16 mouse cellular contexts compared by ENCODE assay signal in the genomic region with DNA sequence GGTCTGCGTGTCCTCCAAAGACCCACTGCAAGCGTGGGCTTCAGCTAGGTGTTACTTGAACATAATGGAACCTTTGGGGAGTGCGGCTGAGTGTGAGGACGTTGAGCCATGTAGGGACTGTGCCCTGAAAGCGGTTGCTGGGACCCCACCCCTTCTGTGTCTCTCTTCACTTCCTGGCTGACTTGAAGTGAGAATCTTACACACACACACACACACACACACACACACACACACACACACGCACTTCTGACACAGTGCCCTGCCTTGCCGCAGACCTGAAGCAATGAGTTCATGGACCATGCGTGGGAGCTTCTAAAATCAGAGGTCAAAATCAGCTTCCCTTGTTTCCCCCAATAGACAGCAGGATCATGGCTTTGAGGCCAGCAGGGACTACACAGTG. TPM values are rescaled to one million over a fixed set of nuclear protein-coding genes. Genes with fewer than 3 reads are reported as not detected.
DNase-seq lines count a peak whose midpoint lies in the region; ATAC-seq and TF ChIP-seq lines count a peak whose summit lies in the region.
"Had no signal": no experiment of that assay in that cellular context is flagged by ENCODE, and none has a peak within 500 bp of the region (broad histone marks: within the 10 kb centered on the region; RNA-seq: fewer than 3 reads in every experiment).

No protein-coding gene starts in this region.

- H3K36me3 ChIP-seq in intestine, embryonic 15.5 days, result no peaks in the 10 kb centered on the region
- H3K36me3 ChIP-seq in intestine, postnatal 0 days (ENCODE audit: control insufficient read depth, insufficient read depth), result no peaks in the 10 kb centered on the region
- no peaks in the 10 kb centered on the region for H3K36me3 ChIP-seq in intestine, embryonic 16.5 days (ENCODE audit: control insufficient read depth, insufficient read depth, low read length)
- H3K36me3 ChIP-seq in forebrain, embryonic 14.5 days (ENCODE audit: control insufficient read depth, insufficient read depth, low read length), result no peaks in the 10 kb centered on the region
- H3K36me3 ChIP-seq: heart, embryonic 15.5 days; limb, embryonic 13.5 days had no signal

- no peaks in the 10 kb centered on the region for H3K27me3 ChIP-seq in intestine, embryonic 15.5 days (replicated peaks)
- H3K27me3 ChIP-seq in intestine, postnatal 0 days (replicated peaks; ENCODE audit: control insufficient read depth, insufficient read depth, low read length), result no peaks in the 10 kb centered on the region
- H3K27me3 ChIP-seq in intestine, embryonic 16.5 days (replicated peaks; ENCODE audit: control insufficient read depth, insufficient read depth, low read length), result no peaks in the 10 kb centered on the region
- H3K27me3 ChIP-seq in forebrain, embryonic 14.5 days (replicated peaks; ENCODE audit: control insufficient read depth, insufficient read depth, low read length), result no peaks in the 10 kb centered on the region
- H3K27me3 ChIP-seq: heart, embryonic 15.5 days; limb, embryonic 13.5 days; megakaryocyte, embryonic 14.5 days had no signal

- DNase-seq in CD4-positive, CD25-positive, alpha-beta regulatory T cell, adult 2 months (ENCODE audit: low read depth, low spot score), result peak; percentile 83
- DNase-seq in thymus, postnatal 10 days (ENCODE audit: low spot score in 2 of 2), result peak; percentile 44 to 52
- DNase-seq in left cerebral cortex, adult 9 months (ENCODE audit: low spot score in 2 of 2), result no peak
- DNase-seq in heart, adult 11 months, result no peak
- DNase-seq in forebrain, embryonic 14.5 days (ENCODE audit: low spot score), result no peak
- DNase-seq: cerebellum, adult 9-11 months; kidney, adult 18-20 months; kidney, postnatal 4 days; right cerebral cortex, postnatal 14 days had no signal

- ATAC-seq in intestine, embryonic 15.5 days, result peak; percentile 16; the same call in 1 of the 2 replicates
- ATAC-seq in intestine, postnatal 0 days, result no peak
- ATAC-seq in intestine, embryonic 16.5 days, result 0 out of 2 replicates have a peak, but pooled peaks have one; percentile 19
- no peak for ATAC-seq in forebrain, embryonic 14.5 days

- WGBS in intestine, embryonic 15.5 days, result 77% methylated on average over 8 of the region's 8 CpGs
- 78% methylated on average over 8 of the region's 8 CpGs for WGBS in intestine, postnatal 0 days
- WGBS in intestine, embryonic 16.5 days, result 80% methylated on average over 8 of the region's 8 CpGs
- WGBS in forebrain, embryonic 14.5 days, result 92% methylated on average over 8 of the region's 8 CpGs

- no peak overlapping the region for H3K4me3 ChIP-seq in intestine, embryonic 15.5 days (replicated peaks)
- no peak overlapping the region for H3K4me3 ChIP-seq in intestine, postnatal 0 days (ENCODE audit: low read depth, low read length)
- H3K4me3 ChIP-seq in intestine, embryonic 16.5 days (ENCODE audit: low read length), result no peak overlapping the region
- no peak overlapping the region for H3K4me3 ChIP-seq in forebrain, embryonic 14.5 days (ENCODE audit: low read depth, low read length)
- H3K4me3 ChIP-seq: erythroblast, embryonic 14.5 days; heart, embryonic 15.5 days; limb, embryonic 13.5 days; megakaryocyte, embryonic 14.5 days had no signal

- H3K4me1 ChIP-seq in intestine, embryonic 15.5 days (replicated peaks), result peaks cover 9% of the 10 kb centered on the region; the same call in 1 of the 2 replicates
- 0 out of 2 replicates have a peak, but pooled peaks cover 2% of the 10 kb centered on the region for H3K4me1 ChIP-seq in intestine, postnatal 0 days (replicated peaks; ENCODE audit: control insufficient read depth, insufficient read depth, low read length)
- peaks cover 11% of the 10 kb centered on the region for H3K4me1 ChIP-seq in intestine, embryonic 16.5 days (ENCODE audit: control insufficient read depth, insufficient read depth, low read length)
- H3K4me1 ChIP-seq in forebrain, embryonic 14.5 days (ENCODE audit: control insufficient read depth, insufficient read depth, low read length), result no peaks in the 10 kb centered on the region

- H3K4me2 ChIP-seq in intestine, embryonic 15.5 days (replicated peaks), result no peak overlapping the region
- no peak overlapping the region for H3K4me2 ChIP-seq in intestine, postnatal 0 days (replicated peaks; ENCODE audit: low read depth)
- H3K4me2 ChIP-seq in intestine, embryonic 16.5 days (ENCODE audit: low read depth, low read length), result no peak overlapping the region
- H3K4me2 ChIP-seq in forebrain, embryonic 14.5 days (ENCODE audit: low read length), result no peak overlapping the region
- H3K4me2 ChIP-seq: heart, embryonic 15.5 days; limb, embryonic 13.5 days had no signal

- no peak overlapping the region for H3K27ac ChIP-seq in intestine, embryonic 15.5 days
- H3K27ac ChIP-seq in intestine, postnatal 0 days (ENCODE audit: low read depth, low read length), result no peak overlapping the region
- no peak overlapping the region for H3K27ac ChIP-seq in intestine, embryonic 16.5 days (ENCODE audit: low read length)
- no peak overlapping the region for H3K27ac ChIP-seq in forebrain, embryonic 14.5 days (ENCODE audit: low read depth, low read length)
- H3K27ac ChIP-seq: heart, embryonic 15.5 days; limb, embryonic 13.5 days had no signal

- no peak overlapping the region for H3K9ac ChIP-seq in intestine, embryonic 15.5 days
- no peak overlapping the region for H3K9ac ChIP-seq in intestine, postnatal 0 days (ENCODE audit: low read depth, low read length)
- no peak overlapping the region for H3K9ac ChIP-seq in intestine, embryonic 16.5 days (ENCODE audit: low read depth, low read length)
- no peak overlapping the region for H3K9ac ChIP-seq in forebrain, embryonic 14.5 days (ENCODE audit: low read length)
- H3K9ac ChIP-seq: heart, embryonic 15.5 days; limb, embryonic 13.5 days had no signal

- H3K9me3 ChIP-seq in intestine, embryonic 15.5 days, result no peaks in the 10 kb centered on the region
- no peaks in the 10 kb centered on the region for H3K9me3 ChIP-seq in intestine, postnatal 0 days (ENCODE audit: control insufficient read depth)
- H3K9me3 ChIP-seq in intestine, embryonic 16.5 days (ENCODE audit: control insufficient read depth, low read length), result no peaks in the 10 kb centered on the region
- no peaks in the 10 kb centered on the region for H3K9me3 ChIP-seq in forebrain, embryonic 14.5 days (replicated peaks; ENCODE audit: control insufficient read depth, low read length)
- H3K9me3 ChIP-seq: heart, embryonic 15.5 days; limb, embryonic 13.5 days had no signal

- no peak for TF ChIP-seq CTCF in intestine, postnatal 0 days (IDR thresholded peaks at IDR 0.05; ENCODE audit: low read depth)

RNA-seq across cellular contexts. Expression of a gene that starts 53.0 kb away (rescaled TPM):
- 10.2 and 11.9 TPM in 2 replicates for polyA plus RNA-seq in intestine, embryonic 15.5 days (2015; fragmentation: Nextera tagmentation; extraction: Ambion mirVana)
- polyA plus RNA-seq in intestine, postnatal 0 days (2015; fragmentation: Nextera tagmentation; extraction: Ambion mirVana), result 4.2 and 5.0 TPM in 2 replicates
- polyA plus RNA-seq in intestine, embryonic 16.5 days (2015; fragmentation: Nextera tagmentation; extraction: Ambion mirVana), result 9.5 and 10.4 TPM in 2 replicates
- 36.9 and 40.9 TPM in 2 replicates for polyA plus RNA-seq in forebrain, embryonic 14.5 days (2014; fragmentation: Nextera tagmentation; extraction: Ambion mirVana)

Comparison
In these comparisons a context has a peak if more than half of its experiments do, and no peak if none do; other contexts are left out.
1. ATAC-seq: peak in intestine, embryonic 15.5 days (single experiment) and intestine, embryonic 16.5 days (single experiment); none in intestine, postnatal 0 days (single experiment) and forebrain, embryonic 14.5 days (single experiment).
2. DNase-seq: peak in CD4-positive, CD25-positive, alpha-beta regulatory T cell, adult 2 months (single experiment) and thymus, postnatal 10 days (2 of 2); none in left cerebral cortex, adult 9 months (0 of 2), heart, adult 11 months (single experiment) and forebrain, embryonic 14.5 days (single experiment).